Mouse (Mus musculus) hindbrain, embryonic 16.5 days (tissue): ENCODE results near the gene Fam205a1. TPM values are rescaled to one million over a fixed set of nuclear protein-coding genes. Genes with fewer than 3 reads are reported as not detected.
"Not testable (repeated sequence)": the region's sequence is repeated elsewhere in the genome, so short reads cannot be mapped to it uniquely, and the experiment has no call there.

Source experiments
- ATAC-seq: fragments of 200-750 bp; cut with Nextera tagmentation; 2 replicates; pipeline ENCODE4 v1.8.0; 2017; ENCODE audit warnings: moderate TSS enrichment, moderate library complexity
- H3K27ac ChIP-seq: fragments of 300-500 bp; sonication (generic); 2 replicates; pipeline ENCODE4 v1.5.1; 2014; ENCODE audit warnings: low read depth, mild to moderate bottlenecking, control low read depth, low read length, moderate library complexity
- H3K27me3 ChIP-seq: fragments of 300-500 bp; sonication (generic); replicated peaks from 2 replicates; pipeline ENCODE4 v1.6.1; 2014; ENCODE audit warnings: low read length; ENCODE audit not compliant: control insufficient read depth, insufficient read depth
- H3K36me3 ChIP-seq: fragments of 300-500 bp; sonication (generic); 2 replicates; pipeline ENCODE4 v1.6.1; 2014; ENCODE audit warnings: mild to moderate bottlenecking, low read length, moderate library complexity, mixed read lengths; ENCODE audit not compliant: control insufficient read depth, insufficient read depth
- H3K4me1 ChIP-seq: fragments of 300-500 bp; sonication (generic); 2 replicates; pipeline ENCODE4 v1.6.1; 2014; ENCODE audit warnings: low read depth, low read length; ENCODE audit not compliant: control insufficient read depth, insufficient read depth
- H3K4me2 ChIP-seq: fragments of 300-500 bp; sonication (generic); 2 replicates; pipeline ENCODE4 v1.6.1; 2014; ENCODE audit warnings: mild to moderate bottlenecking, low read length, control low read depth, moderate library complexity
- H3K4me3 ChIP-seq: fragments of 300-500 bp; sonication (generic); 2 replicates; pipeline ENCODE4 v1.5.1; 2014; ENCODE audit warnings: mild to moderate bottlenecking, low read length, control low read depth, moderate library complexity
- H3K9ac ChIP-seq: fragments of 300-500 bp; sonication (generic); 2 replicates; pipeline ENCODE4 v1.6.1; 2014; ENCODE audit warnings: low read depth, mild to moderate bottlenecking, control low read depth, low read length, moderate library complexity
- H3K9me3 ChIP-seq: fragments of 300-500 bp; sonication (generic); 2 replicates; pipeline ENCODE4 v1.6.1; 2014; ENCODE audit warnings: mild to moderate bottlenecking, low read length, moderate library complexity; ENCODE audit not compliant: control insufficient read depth
- WGBS: fragments of 180-500 bp; shearing (Covaris S2); extraction: QIAGEN DNeasy Blood & Tissue Kit; methylation state at CpG from one replicate; pipeline ENCODE4 v1.1.7; 2014; 5-methylcytosine and 5-hydroxymethylcytosine counted together
- polyA plus RNA-seq: library from polyadenylated mRNA; unstranded; fragments of >200 nt; fragmentation: Nextera tagmentation; extraction: Ambion mirVana; gene quantifications from 2 replicates; pipeline ENCODE4 v1.2.1, GENCODE M21; 2015

The Fam205a1 gene
- polyA plus RNA-seq, 1 experiment from 2014 or later: 0.10 TPM

DNA sequence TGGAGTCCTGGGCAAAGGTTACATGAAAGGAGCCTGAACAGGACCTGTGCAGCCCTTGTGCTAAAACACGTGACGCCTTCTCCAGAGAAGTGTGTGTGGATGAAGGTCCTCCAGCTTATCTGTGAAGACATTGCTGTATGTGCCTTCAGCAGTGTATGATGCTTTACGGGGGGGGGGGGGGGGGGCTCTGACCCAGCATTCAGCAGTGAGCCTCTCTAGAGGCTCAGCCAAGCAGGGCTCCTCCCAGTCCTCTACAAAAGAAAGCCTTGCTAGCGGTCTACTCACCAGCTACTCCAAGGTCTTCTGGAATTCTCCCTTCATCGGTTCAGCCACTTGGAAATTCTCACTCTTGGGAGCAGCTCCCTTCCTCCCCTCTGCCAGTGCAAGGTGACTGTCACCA, 9.8 kb upstream of the Fam205a1 start:
- H3K4me3 ChIP-seq: not testable (repeated sequence)
- 92% methylated on average over 4 of the region's 5 CpGs for whole genome bisulfite sequencing

DNA sequence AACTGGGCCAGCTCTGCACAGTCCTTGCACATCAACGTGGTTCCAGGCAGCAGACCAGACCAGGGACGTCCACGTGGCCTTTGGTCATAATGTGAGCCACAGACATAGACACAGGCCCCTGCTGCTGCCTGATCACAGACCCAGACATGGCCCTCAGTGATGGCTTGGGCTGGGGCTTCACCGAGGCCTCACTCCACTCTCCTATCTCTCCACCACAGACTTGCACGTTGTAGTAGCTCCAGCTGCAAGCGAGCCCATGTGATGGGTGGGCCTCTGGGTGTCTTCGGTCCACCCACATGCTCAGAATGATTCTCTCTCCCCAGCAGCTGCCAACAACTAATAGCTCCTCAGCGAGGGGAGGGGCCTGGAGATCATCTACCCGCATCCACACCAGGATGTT, 6.8 kb upstream of the Fam205a1 start:
- H3K9me3 ChIP-seq, H3K27ac ChIP-seq, H3K27me3 ChIP-seq, H3K4me2 ChIP-seq, H3K4me1 ChIP-seq, H3K4me3 ChIP-seq, H3K36me3 ChIP-seq, ATAC-seq, H3K9ac ChIP-seq: not testable (repeated sequence)
- 84% methylated on average over 9 of the region's 9 CpGs for WGBS

More for the DNA sequence above, 9.8 kb upstream of the Fam205a1 start:
- H3K9ac ChIP-seq, H3K4me2 ChIP-seq, H3K4me1 ChIP-seq, H3K27me3 ChIP-seq, H3K9me3 ChIP-seq, H3K27ac ChIP-seq, ATAC-seq, H3K36me3 ChIP-seq: not testable (repeated sequence)

DNA sequence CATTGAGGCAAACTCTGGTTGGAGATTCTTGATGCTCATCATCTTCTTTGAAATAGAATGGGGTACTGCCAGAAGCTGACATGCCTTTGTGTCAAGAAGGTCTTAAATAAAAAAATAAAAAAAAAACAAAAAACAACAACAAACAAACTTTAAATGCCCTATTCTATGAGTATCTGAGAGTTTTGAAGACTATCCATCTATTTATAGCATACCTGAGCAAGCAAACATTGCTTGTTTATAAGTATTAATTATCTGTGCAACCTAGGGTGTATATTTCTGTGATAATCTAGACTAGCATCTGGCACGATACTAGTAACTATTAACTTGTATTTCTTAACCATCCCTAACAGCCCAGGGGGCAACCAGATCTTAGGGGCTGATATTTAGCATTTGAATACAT, 3.0 kb upstream of the Fam205a1 start, which contains the start of gene Gm12394:
Gene Gm12394 (minus strand): TSS at position 101 of the 400 bp plus-strand sequence.
- not testable (repeated sequence) for H3K4me2 ChIP-seq, H3K27ac ChIP-seq, H3K9ac ChIP-seq, H3K4me3 ChIP-seq, H3K9me3 ChIP-seq, H3K4me1 ChIP-seq, H3K27me3 ChIP-seq, H3K36me3 ChIP-seq, ATAC-seq
- 74% methylated on average over 1 of the region's 1 CpGs for WGBS

Other genes with a start within 250 kb of the Fam205a1 start
- gene Gm10591, start 241.7 kb downstream of the Fam205a1 start, polyA plus RNA-seq: not detected in 2 replicates
- gene Gm2564, start 224.2 kb downstream of the Fam205a1 start, polyA plus RNA-seq: 0.39 TPM in 1 of 2 replicates, not detected in the other
- gene Ccl27b, start 198.6 kb downstream of the Fam205a1 start, polyA plus RNA-seq: not detected in 2 replicates
- gene Il11ra2, start 192.0 kb downstream of the Fam205a1 start, polyA plus RNA-seq: not detected in 2 replicates
- gene 4930578G10Rik, start 118.3 kb downstream of the Fam205a1 start, polyA plus RNA-seq: 0.38 TPM in 1 of 2 replicates, not detected in the other
- 0.22 and 0.28 TPM in 2 replicates for gene Ccl19, start 97.3 kb downstream of the Fam205a1 start, polyA plus RNA-seq
- gene Ccl21a, start 79.9 kb downstream of the Fam205a1 start, polyA plus RNA-seq: 1.6 and 3.2 TPM in 2 replicates
- 0.65 and 0.66 TPM in 2 replicates for gene Gm12394, start 2.9 kb upstream of the Fam205a1 start, polyA plus RNA-seq
- gene Fam205c, start 20.3 kb upstream of the Fam205a1 start, polyA plus RNA-seq: 1.9 and 2.0 TPM in 2 replicates
- gene Phf24, start 62.8 kb upstream of the Fam205a1 start, polyA plus RNA-seq: 44.5 and 45.7 TPM in 2 replicates
- 44.9 and 45.7 TPM in 2 replicates for gene Dnajb5, start 95.9 kb upstream of the Fam205a1 start, polyA plus RNA-seq
- 0.44 and 1.3 TPM in 2 replicates for gene 1700022I11Rik, start 115.7 kb upstream of the Fam205a1 start, polyA plus RNA-seq
- 478 and 502 TPM in 2 replicates for gene Vcp, start 146.6 kb upstream of the Fam205a1 start, polyA plus RNA-seq
- gene Fancg, start 156.6 kb upstream of the Fam205a1 start, polyA plus RNA-seq: 22.7 and 25.8 TPM in 2 replicates
- gene Pigo, start 171.9 kb upstream of the Fam205a1 start, polyA plus RNA-seq: 28.5 and 30.8 TPM in 2 replicates
- gene Stoml2, start 177.8 kb upstream of the Fam205a1 start, polyA plus RNA-seq: 234 and 261 TPM in 2 replicates
- gene Fam214b, start 192.3 kb upstream of the Fam205a1 start, polyA plus RNA-seq: 32.3 and 36.3 TPM in 2 replicates
- 13.0 and 16.5 TPM in 2 replicates for gene Unc13b, start 205.1 kb upstream of the Fam205a1 start, polyA plus RNA-seq